Mouse (Mus musculus) gastrocnemius, adult 2 months (tissue): ENCODE results near the gene Mesd. TPM values are rescaled to one million over a fixed set of nuclear protein-coding genes. Genes with fewer than 3 reads are reported as not detected.

ENCODE experiments used
- DNase-seq: peaks from one replicate; pipeline ENCODE4 v3.0.0; 2022
- H3K27ac ChIP-seq: fragments of 200-600 bp; 2 replicates; pipeline ENCODE4 v1.8.1; 2022; ENCODE audit warnings: mild to moderate bottlenecking
- H3K4me3 ChIP-seq: fragments of 200-600 bp; 2 replicates; pipeline ENCODE4 v1.8.1; 2022; ENCODE audit warnings: mild to moderate bottlenecking, moderate library complexity
- CTCF ChIP-seq: fragments of 200-600 bp; IDR thresholded peaks from 2 replicates; pipeline ENCODE4 v1.8.1; 2022; ENCODE audit warnings: antibody characterized with exemption, mild to moderate bottlenecking, moderate library complexity
- intact Hi-C: fragments of 180-260 bp; cut with DNase I; formaldehyde crosslinking; loops from one replicate; pipeline ENCODE4 v1.15.1; 2025
- total RNA-seq, 2 experiments: library from RNA; stranded (reverse); gene quantifications; 2 replicates each; pipeline ENCODE4 v1.2.3; 2021

The Mesd gene
- total RNA-seq, 2 experiments from 2014 or later = 22.2 to 33.3 TPM

DNA sequence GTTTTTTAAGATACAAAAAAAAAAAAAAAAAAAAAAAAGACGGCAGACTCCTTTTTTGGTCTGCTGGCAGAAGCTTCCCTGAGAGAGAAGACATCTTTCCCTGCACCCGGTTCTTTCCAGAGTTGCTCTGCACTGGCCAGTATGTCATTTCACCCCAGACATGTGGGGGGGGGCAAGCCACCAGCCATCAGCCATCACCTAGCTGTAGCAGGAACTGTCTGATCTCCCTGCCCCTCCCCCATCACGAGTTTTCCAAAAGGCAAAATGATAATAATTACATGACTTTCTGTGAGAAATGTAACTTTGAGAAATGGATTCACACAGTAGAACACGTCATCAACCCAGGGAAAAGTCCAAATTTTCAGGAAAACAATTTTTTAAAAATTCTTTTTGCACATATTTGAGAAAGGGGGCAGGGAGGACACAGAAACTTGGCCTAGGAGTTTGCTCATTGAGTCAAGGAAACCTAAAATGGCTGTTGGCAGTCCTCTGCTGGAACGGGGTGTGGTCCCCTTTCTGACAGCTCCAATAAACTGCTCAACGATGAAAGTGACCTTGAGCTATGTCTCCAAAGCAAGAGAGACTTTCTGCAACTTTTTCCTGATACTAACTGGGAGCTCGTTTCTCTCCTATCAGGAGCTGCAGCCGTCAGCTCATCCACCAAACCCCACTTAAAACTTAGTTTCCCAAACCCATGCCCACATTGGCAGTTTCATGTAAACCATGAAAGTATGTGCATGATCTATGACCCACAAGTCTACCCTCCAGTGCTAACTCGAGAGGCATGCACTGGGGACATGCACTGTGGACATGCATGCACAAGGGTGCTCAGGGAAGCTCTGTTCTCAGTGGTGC, 27.7 kb upstream of the Mesd start:
- Histone ChIP-seq H3K4me3 (no peak overlapping the region), H3K27ac (peak overlapping the region; percentile 46; the same call in 1 of the 2 replicates)
- intact Hi-C loops = no loop called here
- DNase-seq = peak; percentile 51
- no peak for TF ChIP-seq CTCF

DNA sequence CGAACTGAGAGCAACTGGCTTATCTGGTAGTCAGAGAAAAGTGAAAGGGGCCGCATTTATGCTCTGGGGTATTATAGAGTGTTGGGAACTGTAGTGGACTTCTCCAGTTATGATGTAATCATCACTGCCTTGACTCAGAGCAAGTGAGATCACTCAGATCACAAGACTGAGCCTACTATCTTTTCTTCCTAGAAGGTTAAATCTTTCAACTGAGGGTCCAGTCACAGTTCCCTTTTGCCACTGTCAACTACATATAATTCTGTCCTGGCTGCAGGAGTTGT, 27.1 kb upstream of the Mesd start:
- TF ChIP-seq CTCF = no peak
- peak overlapping the region; percentile 46; the same call in 1 of the 2 replicates for H3K27ac ChIP-seq
- intact Hi-C loops = no loop called here
- H3K4me3 ChIP-seq = no peak overlapping the region
- no peak for DNase-seq

DNA sequence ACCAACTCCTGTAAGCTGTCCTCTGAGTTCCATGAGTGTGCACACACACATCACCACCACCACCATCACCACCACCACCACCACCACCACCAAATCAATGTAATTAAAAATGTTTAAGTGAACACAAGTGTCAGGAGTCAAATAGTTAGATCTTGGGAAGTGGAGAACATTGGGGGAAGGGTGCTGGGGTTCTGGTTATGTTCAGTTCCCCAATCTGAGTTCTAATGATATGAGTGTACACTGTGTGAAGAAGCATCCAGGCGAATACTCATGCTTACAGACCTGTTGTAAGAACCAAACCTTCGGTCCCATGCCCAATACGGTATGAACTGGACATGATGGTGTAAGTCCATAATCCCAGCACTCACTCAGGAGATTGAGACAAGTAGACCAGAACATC, 26.3 kb upstream of the Mesd start:
- DNase-seq = no peak
- Histone ChIP-seq H3K27ac (no peak overlapping the region), H3K4me3 (no peak overlapping the region)
- intact Hi-C loops = no loop called here
- no peak for TF ChIP-seq CTCF

DNA sequence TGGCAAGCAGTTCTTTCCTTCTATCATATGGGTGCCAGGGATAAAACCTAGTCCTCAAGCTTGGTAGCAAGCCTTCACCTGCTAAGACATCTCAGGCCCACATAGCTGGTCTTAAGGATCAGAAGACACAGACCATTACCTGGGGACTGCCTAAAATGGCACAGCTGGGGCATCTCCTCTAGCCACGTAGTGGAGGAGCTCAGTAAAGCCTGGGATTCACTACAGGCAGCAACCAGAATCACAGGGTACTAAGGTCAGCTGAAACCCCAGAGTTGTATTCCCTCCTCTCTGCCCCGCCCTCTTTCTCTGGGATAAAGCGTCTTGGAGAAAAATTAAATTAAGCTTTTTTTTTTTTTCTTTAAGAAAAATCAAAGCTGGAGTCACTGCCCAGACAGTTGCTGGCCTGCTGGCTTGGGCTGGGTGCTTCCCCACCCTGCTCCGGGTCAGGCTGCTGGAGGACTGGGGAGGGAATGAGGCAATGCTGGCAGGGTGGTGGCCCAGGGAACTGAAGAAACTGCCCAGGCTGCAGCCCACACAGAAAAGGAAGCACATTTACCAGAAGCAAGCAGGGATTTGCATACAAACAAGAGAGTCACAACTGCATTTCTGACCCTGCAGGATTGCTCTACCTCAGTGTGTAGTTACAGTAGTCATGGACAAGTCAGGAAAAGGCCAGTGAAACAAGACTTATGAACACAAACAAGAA, 24.7 kb upstream of the Mesd start:
- peak; percentile 80 for DNase-seq
- no peak overlapping the region for H3K4me3 ChIP-seq
- intact Hi-C loops = no loop called here
- H3K27ac ChIP-seq = peak overlapping the region; percentile 61
- TF ChIP-seq CTCF = no peak

DNA sequence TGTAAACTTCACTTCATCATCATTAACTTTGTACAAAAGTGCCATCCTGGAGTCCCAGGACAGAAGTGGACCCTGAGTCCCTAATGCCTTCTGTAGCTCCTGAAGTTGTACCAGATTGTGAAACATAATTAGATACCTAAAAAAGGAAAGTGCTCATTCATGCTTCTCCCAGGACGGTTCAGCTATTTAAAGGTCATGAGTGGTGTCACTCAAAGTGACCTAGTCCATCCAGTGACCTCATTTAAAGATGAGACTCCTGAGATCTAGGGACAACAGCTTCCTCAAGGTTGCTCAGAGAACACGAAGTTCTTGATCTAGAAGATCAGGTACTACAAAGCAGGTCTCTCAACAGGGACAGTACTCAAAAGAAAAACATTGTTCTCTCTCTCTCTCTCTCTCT, 20.7 kb upstream of the Mesd start:
- no peak overlapping the region for H3K27ac ChIP-seq
- no peak for TF ChIP-seq CTCF
- intact Hi-C loops = no loop called here
- no peak for DNase-seq
- H3K4me3 ChIP-seq = no peak overlapping the region

DNA sequence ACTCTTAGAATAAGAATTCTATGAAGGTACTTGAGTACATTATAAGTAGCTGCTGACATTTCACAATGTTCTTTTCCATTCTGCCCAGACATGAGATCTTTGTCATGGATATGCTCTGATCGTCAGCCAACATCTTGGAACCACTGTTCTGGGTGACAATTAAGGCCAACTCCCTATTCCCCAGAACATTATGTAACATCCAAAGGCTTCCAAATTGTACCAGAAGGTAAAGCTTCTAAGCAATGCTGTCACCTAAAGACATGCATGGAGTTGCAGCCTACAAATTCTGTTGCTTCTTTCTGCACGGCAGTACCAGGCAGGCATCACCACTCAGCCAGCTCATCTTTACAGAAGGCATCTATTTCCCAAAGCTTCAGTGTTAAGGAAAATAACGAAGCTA, 16.1 kb upstream of the Mesd start:
- TF ChIP-seq CTCF = no peak
- H3K4me3 ChIP-seq = no peak overlapping the region
- no peak overlapping the region for H3K27ac ChIP-seq
- DNase-seq = no peak
- intact Hi-C loops = no loop called here

DNA sequence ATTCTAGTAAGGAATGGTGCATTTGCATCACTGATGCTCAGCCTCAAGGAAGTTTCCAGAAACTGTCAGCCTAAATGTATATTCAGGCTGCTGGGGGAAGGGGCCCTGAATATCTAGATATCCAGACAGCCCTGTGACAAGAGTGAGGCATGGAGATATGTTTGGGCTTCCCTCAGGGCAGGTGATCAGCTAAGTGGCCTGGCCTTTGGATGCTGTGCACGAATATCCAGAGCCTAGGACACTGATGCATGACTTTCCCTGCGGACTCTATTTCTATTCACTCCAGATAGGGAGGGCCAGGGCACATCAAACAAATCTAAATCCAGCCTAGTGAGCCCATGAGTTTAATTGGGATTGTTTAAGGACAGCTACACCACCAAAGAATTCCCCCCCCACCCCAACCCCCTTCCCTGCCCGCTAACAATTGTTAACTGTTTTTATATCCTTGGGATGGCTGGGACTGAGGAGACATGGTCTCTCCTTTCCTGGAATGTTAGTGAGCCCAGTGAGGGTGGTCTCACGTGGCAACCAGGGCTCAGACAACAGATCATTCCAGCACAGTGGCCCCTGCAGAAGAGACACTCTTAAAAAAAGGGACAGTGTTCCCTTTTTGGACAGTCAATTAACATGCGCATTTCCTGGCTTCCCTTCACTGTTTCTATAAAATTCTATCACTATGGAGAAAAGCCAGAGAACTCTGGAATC, 14.3 kb upstream of the Mesd start:
- no peak for TF ChIP-seq CTCF
- no peak overlapping the region for H3K4me3 ChIP-seq
- DNase-seq = no peak
- intact Hi-C loops = no loop called here
- no peak overlapping the region for H3K27ac ChIP-seq

DNA sequence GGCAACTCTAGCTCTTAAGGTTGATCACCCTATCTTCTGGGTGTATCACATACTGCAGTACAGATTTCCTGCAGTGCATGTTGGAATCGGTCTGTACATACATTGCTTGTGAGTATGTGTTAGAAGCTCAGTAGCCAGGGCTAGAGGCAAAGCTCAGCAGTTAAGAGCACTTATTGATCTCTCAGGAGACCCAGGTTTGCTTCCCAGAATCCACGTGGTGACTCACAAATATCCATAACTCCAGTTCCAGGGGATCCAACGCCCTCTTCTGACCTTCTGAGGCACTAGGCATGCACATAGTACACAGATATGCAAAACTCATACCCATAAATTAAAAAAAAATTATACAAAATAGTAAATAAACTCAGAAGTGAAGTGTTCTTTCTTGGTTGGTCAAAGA, 7.2 kb upstream of the Mesd start:
- Histone ChIP-seq H3K27ac (no peak overlapping the region), H3K4me3 (no peak overlapping the region)
- no peak for DNase-seq
- TF ChIP-seq CTCF = no peak
- intact Hi-C loops = no loop called here

DNA sequence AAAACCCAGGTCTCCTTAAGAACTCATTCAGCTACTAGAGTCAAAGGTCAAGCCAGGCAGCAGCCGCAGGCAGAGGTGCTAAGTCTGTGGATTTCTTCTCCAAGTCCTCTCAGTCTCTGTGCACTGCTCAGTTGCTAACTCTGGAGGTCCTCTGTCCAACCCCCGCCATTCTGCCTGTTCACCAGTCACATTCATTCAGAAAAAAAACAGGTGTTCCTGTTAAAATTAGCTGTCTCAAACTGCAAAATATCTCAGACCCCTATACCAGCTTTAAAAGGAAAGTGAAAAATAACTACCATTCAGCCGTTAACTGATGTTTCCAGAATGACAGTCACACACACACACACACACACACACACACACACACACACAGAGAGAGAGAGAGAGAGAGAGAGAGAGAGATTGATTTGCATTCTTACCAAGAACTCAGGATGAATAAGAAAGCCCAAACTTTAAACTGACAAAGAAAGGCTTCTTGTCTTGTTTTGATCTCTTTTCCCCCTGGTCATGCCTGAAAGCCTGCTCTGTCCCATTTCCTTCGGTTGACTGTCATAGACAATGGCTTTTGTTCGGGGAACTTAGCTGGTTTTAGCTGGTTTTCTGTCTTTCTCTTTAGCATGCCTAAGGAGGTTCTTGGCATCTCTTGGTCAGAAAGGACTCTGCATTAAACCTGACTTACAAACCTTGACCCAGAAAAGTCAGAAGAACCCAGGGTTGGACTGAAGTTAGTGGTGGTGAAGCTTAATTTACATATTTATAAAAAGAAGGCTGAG, 5.4 kb upstream of the Mesd start:
- intact Hi-C loops = no loop called here
- DNase-seq = no peak
- no peak for TF ChIP-seq CTCF
- H3K4me3 ChIP-seq = peak overlapping the region; percentile 36
- H3K27ac ChIP-seq = peak overlapping the region; percentile 64

DNA sequence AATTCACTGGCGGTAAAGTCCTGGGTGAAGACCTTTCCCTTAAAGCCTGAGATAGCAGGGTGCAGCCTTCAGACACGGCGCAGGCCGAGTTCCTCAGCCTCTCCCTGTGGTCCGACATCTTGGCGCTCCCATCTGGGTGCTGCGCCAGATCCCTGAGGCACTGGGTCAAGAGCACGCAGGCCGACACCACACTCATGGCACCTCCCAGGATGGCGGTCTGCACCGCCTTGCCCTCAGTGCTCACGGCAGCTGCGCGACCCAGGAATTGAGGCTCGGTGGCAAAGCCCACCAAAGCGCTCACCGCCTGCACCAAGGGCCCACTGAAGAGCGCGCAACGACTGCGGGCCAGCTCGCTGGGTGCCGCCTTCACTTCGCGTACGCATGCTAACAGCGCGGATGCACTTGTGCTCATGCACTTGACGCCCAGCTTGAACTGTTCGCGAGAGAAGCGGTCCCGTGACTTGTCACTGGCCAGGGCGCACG, 2.1 kb upstream of the Mesd start:
- Histone ChIP-seq H3K4me3 (peak overlapping the region; percentile 79), H3K27ac (peak overlapping the region; percentile 98)
- TF ChIP-seq CTCF = no peak
- DNase-seq = peak; percentile 44
- intact Hi-C loops = loop anchor here (10.0 kb wide), 2 partner anchors 187 to 217 kb away; no protein-coding TSS in a partner anchor

DNA sequence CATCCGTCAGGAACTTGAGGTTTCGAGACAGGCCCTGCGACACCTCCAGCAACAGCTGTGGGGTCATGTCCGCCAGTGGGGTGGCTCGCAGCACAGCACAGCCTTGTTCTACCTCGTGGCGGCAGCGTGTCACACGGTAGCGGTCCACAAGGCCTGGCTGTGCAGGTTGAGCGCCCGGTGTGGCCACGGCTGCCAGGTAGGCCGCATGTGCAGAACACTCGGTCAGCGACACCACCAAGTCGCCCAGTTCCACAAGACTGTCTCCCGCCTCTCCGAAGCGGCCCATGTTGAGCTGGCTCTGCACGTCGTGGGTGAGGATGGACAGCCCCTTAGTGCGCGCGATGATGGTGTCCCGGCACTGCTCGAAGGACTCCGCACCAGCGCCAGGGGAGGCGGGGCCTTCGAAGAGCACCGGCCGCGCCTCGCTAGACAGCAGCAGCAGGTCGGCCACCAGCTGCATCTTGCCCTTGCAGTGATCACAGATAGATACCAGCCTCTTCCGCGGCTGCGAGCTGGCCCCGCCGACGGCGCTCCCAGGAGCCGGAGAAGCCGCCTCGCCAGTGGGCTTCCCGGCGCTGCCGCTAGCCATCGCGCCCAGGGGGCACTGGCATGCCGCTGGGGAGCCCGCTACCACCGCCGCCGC, 1.5 kb upstream of the Mesd start:
- intact Hi-C loops = loop anchor here (10.0 kb wide), 2 partner anchors 188 to 218 kb away; no protein-coding TSS in a partner anchor
- no peak for TF ChIP-seq CTCF
- DNase-seq = peak; percentile 79

More for the DNA sequence above, 1.5 kb upstream of the Mesd start:
- H3K27ac ChIP-seq = peak overlapping the region; percentile 98
- peak overlapping the region; percentile 79 for H3K4me3 ChIP-seq
